Mouse (Mus musculus): ENCODE data around the gene Spast. TPM values are rescaled to one million over a fixed set of nuclear protein-coding genes. Genes with fewer than 3 reads are reported as not detected.
A peak's percentile ranks its signal among the peaks of the same experiment; 100 is the strongest.
"Not testable (repeated sequence)": the region's sequence is repeated elsewhere in the genome, so short reads cannot be mapped to it uniquely, and the experiment has no call there.

Gene Spast
- 64.6 and 81.7 TPM in 2 replicates for polyA plus RNA-seq (2012; rRNA removed)

DNA sequence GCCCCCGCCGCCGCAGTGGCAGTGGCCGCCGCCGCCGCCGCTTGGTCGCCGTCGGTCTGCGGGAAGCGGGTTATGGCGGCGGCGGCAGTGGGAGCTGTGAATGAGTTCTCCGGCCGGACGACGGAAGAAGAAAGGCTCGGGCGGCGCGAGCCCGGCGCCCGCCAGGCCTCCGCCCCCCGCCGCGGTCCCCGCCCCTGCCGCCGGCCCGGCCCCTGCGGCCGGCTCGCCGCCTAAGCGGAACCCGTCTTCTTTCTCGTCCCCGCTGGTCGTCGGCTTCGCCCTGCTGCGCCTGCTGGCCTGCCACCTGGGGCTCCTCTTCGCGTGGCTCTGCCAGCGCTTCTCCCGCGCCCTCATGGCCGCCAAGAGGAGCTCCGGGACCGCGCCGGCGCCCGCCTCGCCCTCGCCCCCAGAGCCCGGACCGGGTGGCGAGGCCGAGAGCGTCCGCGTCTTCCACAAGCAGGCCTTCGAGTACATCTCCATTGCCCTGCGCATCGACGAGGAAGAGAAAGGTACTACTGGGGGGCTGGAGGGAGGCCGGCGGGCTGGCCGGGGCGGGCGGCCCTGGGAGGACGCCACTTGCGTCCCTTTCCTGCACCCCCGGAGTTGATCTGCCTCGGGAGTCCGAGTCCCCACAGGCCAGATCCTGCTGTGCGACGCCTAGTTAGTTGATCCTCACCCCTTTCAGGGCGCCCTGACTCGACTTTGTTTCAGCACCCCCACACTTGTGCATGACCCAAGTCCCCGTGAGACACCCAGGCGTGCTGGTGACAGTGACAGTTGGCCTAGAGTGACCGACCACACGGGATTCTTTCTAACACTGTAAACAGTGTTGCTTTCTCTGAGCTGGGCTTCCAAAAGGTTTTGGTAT lies at the start of gene Spast:
TSS of gene Spast (plus strand) at position 51 of the 868 bp plus-strand sequence.
- TF ChIP-seq POLR2A (IDR thresholded peaks at IDR 0.05; ENCODE audit: borderline replicate concordance, extremely low read depth, insufficient read depth, insufficient read length, poor library complexity, severe bottlenecking) (no peak), CTCF (IDR thresholded peaks at IDR 0.05; ENCODE audit: borderline replicate concordance, extremely low read depth, insufficient read depth, insufficient read length) (no peak)
- DNase-seq (ENCODE audit: low read depth) = peak; percentile 66

DNA sequence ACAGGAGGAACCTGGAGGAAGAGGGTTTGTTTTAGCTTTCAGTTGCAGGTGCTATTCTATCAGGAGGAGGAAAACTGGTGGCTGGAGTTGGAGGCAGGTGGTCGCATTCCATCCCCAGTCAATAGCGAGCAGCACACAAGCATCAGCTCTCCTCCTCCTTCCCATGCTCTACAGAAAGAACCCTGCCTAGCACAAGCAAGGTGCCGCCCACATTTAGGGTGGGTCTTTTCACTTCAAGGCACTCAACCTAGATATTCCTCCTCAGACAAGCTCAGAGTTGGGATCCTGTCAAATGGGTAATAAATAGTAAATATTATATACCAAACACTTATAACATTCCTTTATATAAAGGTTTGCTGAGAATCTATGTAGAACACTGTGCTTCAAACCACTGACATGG lies 48.6 kb upstream of the Spast start:
- TF ChIP-seq POLR2A (IDR thresholded peaks at IDR 0.05; ENCODE audit: borderline replicate concordance, extremely low read depth, insufficient read depth, insufficient read length, poor library complexity, severe bottlenecking) (no peak), CTCF (IDR thresholded peaks at IDR 0.05; ENCODE audit: borderline replicate concordance, extremely low read depth, insufficient read depth, insufficient read length) (no peak)
- no peak for DNase-seq (ENCODE audit: low read depth)

- DNase-seq (ENCODE audit: low read depth) = no peak
- no peak for TF ChIP-seq POLR2A (IDR thresholded peaks at IDR 0.05; ENCODE audit: borderline replicate concordance, extremely low read depth, insufficient read depth, insufficient read length, poor library complexity, severe bottlenecking)
- no peak for TF ChIP-seq CTCF (IDR thresholded peaks at IDR 0.05; ENCODE audit: borderline replicate concordance, extremely low read depth, insufficient read depth, insufficient read length)
Measured at GRCm38 (mm10) chr17:74290869-74291268, 47.9 kb upstream of the Spast start.

DNA sequence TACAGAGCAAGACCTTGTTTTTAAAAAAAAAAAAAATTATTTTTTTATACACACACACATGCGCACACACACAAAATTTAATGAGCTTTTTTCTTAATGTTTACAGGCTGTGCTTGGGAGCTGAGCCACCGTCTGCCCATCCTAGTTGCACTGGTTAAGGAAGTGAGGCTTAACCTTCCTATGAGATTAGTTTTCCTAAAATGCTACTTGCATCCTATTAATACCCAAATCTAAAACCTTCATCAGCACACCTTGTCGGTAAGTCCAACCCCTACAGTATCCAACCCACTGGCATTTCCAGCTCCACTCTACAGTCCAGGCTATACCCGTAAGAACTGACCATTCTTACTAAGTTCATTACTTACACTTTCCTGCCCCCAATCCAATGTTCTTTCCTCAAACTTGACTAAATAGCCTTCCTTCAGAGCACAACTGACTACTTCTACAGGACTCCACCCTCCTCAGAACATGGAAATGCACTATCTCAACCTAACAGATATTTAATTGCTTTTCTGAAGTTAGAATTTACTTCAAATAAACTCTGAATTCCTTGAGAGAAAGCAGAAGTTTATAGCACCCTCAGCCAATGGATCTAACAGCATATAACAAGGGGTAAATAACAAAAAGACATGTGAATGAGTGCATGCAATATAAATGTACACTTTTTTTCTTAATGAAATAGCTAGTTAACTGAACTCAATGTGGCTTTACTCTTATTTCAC lies 47.0 kb upstream of the Spast start:
- DNase-seq (ENCODE audit: low read depth) = no peak
- TF ChIP-seq POLR2A (IDR thresholded peaks at IDR 0.05; ENCODE audit: borderline replicate concordance, extremely low read depth, insufficient read depth, insufficient read length, poor library complexity, severe bottlenecking) (no peak), CTCF (IDR thresholded peaks at IDR 0.05; ENCODE audit: borderline replicate concordance, extremely low read depth, insufficient read depth, insufficient read length) (no peak)

DNA sequence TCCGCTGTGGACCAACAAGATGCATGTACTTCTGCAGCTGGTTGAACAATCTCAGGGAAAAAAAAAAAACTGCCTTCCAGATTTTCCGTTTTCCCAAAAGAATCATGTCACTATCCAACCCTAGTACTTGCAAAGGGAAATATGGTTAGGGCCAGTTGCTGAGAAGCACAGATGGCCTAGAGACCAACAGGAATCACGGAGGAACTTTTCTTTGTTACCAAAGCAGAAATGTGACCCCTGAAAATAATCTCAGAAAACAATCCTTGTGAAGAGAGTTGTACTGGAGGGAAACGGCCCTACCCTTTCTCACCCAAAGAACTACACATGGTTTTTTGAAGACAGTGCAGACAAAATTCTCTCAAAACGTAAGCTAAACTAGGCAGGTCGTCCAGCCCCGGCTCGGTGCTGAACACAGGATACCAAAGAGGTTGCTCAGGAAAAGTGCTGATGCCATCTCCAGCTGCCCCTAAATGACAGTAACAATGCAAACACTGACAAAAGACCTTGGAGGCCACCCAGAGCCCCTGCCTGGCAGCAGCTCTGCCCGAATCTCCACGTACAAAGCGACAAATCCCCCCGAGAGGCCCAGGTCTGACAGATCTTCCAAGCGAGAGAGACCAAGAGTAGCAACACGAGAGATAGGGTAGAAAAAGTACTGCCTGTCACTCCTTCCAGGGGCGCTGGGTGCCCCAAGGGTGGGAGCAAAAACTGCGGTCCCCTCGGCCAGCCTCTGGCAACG lies 44.9 kb upstream of the Spast start:
- peak; percentile 68 for DNase-seq (ENCODE audit: low read depth)
- TF ChIP-seq POLR2A (IDR thresholded peaks at IDR 0.05; ENCODE audit: borderline replicate concordance, extremely low read depth, insufficient read depth, insufficient read length, poor library complexity, severe bottlenecking) (no peak), CTCF (IDR thresholded peaks at IDR 0.05; ENCODE audit: borderline replicate concordance, extremely low read depth, insufficient read depth, insufficient read length) (no peak)

DNA sequence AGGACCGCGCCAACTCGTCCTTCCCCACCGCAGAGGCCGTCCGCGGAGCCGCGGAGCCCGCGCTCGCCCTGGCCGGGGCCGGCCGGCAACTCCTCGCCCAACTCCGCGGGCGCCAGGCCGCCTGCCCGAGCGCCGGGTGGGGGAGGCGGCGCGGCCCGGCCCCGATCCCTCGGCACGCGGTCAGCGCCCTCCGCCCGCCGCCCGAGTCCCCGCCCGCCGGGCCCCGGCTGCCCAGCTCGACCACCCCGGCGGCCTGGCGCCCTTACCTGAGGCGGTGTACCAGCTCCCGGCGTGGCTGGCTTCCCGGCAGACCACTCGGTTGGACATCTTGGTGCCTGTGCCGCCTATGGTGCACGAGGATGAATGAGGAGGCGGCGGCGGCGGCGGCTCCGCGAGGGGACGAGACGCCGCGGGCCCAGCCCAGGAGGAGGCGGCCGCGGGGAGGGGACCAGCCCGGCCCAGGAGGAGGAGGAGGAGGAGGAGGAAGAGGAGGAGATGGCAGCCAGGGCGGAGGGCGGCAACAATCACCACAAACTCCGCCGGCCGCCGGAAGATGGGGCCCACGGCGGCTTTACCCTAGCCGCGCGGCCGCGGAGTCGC lies 44.3 kb upstream of the Spast start:
- TF ChIP-seq CTCF (IDR thresholded peaks at IDR 0.05; ENCODE audit: borderline replicate concordance, extremely low read depth, insufficient read depth, insufficient read length) (no peak), POLR2A (IDR thresholded peaks at IDR 0.05; ENCODE audit: borderline replicate concordance, extremely low read depth, insufficient read depth, insufficient read length, poor library complexity, severe bottlenecking) (peak; percentile 14; the same call in 1 of the 2 replicates)
- DNase-seq (ENCODE audit: low read depth) = peak; percentile 79

DNA sequence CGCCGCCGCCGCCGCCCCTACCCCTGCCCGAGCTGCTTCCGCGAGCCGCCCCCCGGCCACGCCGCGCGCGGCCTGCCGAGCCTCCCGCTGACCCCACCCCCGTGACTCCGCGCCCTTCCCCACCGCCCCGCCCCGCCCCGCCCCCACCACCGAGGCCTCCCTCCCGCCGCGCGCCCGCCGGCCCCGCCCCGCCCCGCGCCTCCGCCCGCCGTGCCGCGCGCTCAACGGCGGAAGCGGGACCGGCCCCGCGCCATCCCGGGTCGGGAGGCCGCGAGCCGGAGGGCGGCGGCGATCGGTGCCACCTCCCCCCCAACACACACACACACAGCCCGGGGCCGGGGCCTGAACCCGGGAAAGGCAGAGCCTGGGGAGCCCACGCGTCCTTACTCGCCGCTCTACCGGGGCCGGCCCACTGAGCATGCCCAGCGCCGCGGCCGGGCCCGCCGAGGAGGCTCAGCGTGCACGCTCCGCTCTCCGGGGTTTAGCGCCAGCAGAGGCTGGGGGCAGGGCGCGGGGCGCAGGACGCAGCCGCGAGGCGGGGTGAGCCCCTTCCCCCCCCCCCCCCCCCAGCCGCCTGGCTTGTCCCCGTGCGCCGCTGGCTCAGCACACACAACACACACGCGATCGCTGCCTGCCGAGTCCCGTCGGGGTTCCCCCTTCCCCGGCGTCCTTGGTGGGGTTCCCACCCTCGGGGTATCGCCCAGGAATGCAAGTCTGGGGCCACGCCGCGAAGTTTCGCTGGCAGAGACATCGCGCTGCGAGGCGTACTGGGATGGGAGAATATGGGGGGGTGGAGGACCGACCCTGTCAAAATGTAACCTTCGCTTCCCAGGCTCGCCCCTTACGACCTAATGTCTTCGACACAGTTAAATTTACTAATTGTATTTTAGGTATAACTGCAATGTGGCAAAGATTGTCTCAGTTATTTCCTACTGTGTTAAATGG lies 43.5 kb upstream of the Spast start, which contains the start of gene Memo1:
TSS of gene Memo1 (minus strand) at position 496 of the 945 bp plus-strand sequence.
- peak; percentile 93 for DNase-seq (ENCODE audit: low read depth)

GRCm38 (mm10) chr17:74296076-74296823 lies 42.5 kb upstream of the Spast start:
- TF ChIP-seq POLR2A (IDR thresholded peaks at IDR 0.05; ENCODE audit: borderline replicate concordance, extremely low read depth, insufficient read depth, insufficient read length, poor library complexity, severe bottlenecking) = no peak
- peak; percentile 23; the same call in 1 of the 2 replicates for TF ChIP-seq CTCF (IDR thresholded peaks at IDR 0.05; ENCODE audit: borderline replicate concordance, extremely low read depth, insufficient read depth, insufficient read length)
- peak; percentile 49 for DNase-seq (ENCODE audit: low read depth)

More for the DNA sequence above, 43.5 kb upstream of the Spast start, which contains the start of gene Memo1:
- TF ChIP-seq CTCF (IDR thresholded peaks at IDR 0.05; ENCODE audit: borderline replicate concordance, extremely low read depth, insufficient read depth, insufficient read length) (no peak), POLR2A (IDR thresholded peaks at IDR 0.05; ENCODE audit: borderline replicate concordance, extremely low read depth, insufficient read depth, insufficient read length, poor library complexity, severe bottlenecking) (peak; percentile 78)

DNA sequence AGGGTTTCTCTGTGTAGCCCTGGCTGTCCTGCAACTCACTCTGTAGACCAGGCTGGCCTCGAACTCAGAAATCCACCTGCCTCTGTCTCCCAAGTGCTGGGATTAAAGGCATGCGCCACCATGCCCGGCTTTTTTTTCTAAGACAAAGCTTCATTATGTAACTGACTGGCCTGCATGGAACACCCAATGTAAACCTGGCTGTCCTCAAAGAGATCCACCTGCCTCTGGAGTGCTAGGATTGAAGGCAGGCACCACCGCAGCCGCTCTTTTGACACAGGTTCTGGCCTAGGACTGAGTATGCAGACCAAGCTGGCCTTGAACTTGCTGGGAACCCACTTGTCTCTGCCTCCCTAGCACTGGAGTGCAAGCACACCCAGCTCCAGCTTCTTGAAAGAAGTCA lies 41.8 kb upstream of the Spast start:
- DNase-seq (ENCODE audit: low read depth) = not testable (repeated sequence)

Measured in brain, embryonic 14.5 days (tissue).